Mouse (Mus musculus): ENCODE results near the gene Clec1b. TPM values are rescaled to one million over a fixed set of nuclear protein-coding genes. Genes with fewer than 3 reads are reported as not detected.

Gene Clec1b
- total RNA-seq, 2 experiments from 2014 or later: not detected

- no peak for ATAC-seq (replicated peaks; ENCODE audit: low FRiP score, low TSS enrichment, poor library complexity, severe bottlenecking)
Observed at GRCm38 (mm10) chr6:129405999-129406398, 8.9 kb downstream of the Clec1b start.

- ATAC-seq (replicated peaks; ENCODE audit: low FRiP score, low TSS enrichment, poor library complexity, severe bottlenecking): 0 out of 2 replicates have a peak, but pooled peaks have one; percentile 34
Observed at GRCm38 (mm10) chr6:129407324-129407723, 10.2 kb downstream of the Clec1b start.

GRCm38 (mm10) chr6:129408562-129408961, 11.5 kb downstream of the Clec1b start, which contains the start of gene Clec9a:
TSS of gene Clec9a (plus strand) at chr6:129408862.
- no peak for ATAC-seq (replicated peaks; ENCODE audit: low FRiP score, low TSS enrichment, poor library complexity, severe bottlenecking)

GRCm38 (mm10) chr6:129414177-129414576, 17.1 kb downstream of the Clec1b start:
- ATAC-seq (replicated peaks; ENCODE audit: low FRiP score, low TSS enrichment, poor library complexity, severe bottlenecking): no peak

- ATAC-seq (replicated peaks; ENCODE audit: low FRiP score, low TSS enrichment, poor library complexity, severe bottlenecking): no peak
Observed at GRCm38 (mm10) chr6:129422311-129422710, 25.2 kb downstream of the Clec1b start.

- no peak for ATAC-seq (replicated peaks; ENCODE audit: low FRiP score, low TSS enrichment, poor library complexity, severe bottlenecking)
Observed at GRCm38 (mm10) chr6:129423040-129423733, 26.1 kb downstream of the Clec1b start.

- ATAC-seq (replicated peaks; ENCODE audit: low FRiP score, low TSS enrichment, poor library complexity, severe bottlenecking): peak; percentile 96
Observed at GRCm38 (mm10) chr6:129423734-129424072, 26.6 kb downstream of the Clec1b start.

- ATAC-seq (replicated peaks; ENCODE audit: low FRiP score, low TSS enrichment, poor library complexity, severe bottlenecking): no peak
Observed at GRCm38 (mm10) chr6:129425217-129425616, 28.1 kb downstream of the Clec1b start.

- no peak for ATAC-seq (replicated peaks; ENCODE audit: low FRiP score, low TSS enrichment, poor library complexity, severe bottlenecking)
Observed at GRCm38 (mm10) chr6:129425812-129426211, 28.7 kb downstream of the Clec1b start.

GRCm38 (mm10) chr6:129427281-129427680, 30.2 kb downstream of the Clec1b start:
- no peak for ATAC-seq (replicated peaks; ENCODE audit: low FRiP score, low TSS enrichment, poor library complexity, severe bottlenecking)

- peak; percentile 37; the same call in 1 of the 2 replicates for ATAC-seq (replicated peaks; ENCODE audit: low FRiP score, low TSS enrichment, poor library complexity, severe bottlenecking)
Observed at GRCm38 (mm10) chr6:129434239-129434638, 37.1 kb downstream of the Clec1b start.

- ATAC-seq (replicated peaks; ENCODE audit: low FRiP score, low TSS enrichment, poor library complexity, severe bottlenecking): no peak
Observed at GRCm38 (mm10) chr6:129436025-129436424, 38.9 kb downstream of the Clec1b start.

GRCm38 (mm10) chr6:129438033-129438432, 40.9 kb downstream of the Clec1b start:
- ATAC-seq (replicated peaks; ENCODE audit: low FRiP score, low TSS enrichment, poor library complexity, severe bottlenecking): no peak

GRCm38 (mm10) chr6:129449743-129450142, 52.6 kb downstream of the Clec1b start:
- ATAC-seq (replicated peaks; ENCODE audit: low FRiP score, low TSS enrichment, poor library complexity, severe bottlenecking): no peak

- peak; percentile 47 for ATAC-seq (replicated peaks; ENCODE audit: low FRiP score, low TSS enrichment, poor library complexity, severe bottlenecking)
Observed at GRCm38 (mm10) chr6:129451411-129452039, 54.4 kb downstream of the Clec1b start, which contains the start of gene Clec1a. TSS of gene Clec1a (minus strand) at chr6:129452000.

Other genes starting within 250 kb of the Clec1b start
- 18.0 and 43.7 TPM in 2 replicates for gene Clec2d, start 216.7 kb upstream of the Clec1b start, total RNA-seq (2014; fragmentation: Nextera tagmentation)
- gene Clec2d, start 216.7 kb upstream of the Clec1b start, total RNA-seq (2017): 78.9 and 151 TPM in 2 replicates
- 7.0 and 12.2 TPM in 2 replicates for gene Cd69, start 121.9 kb upstream of the Clec1b start, total RNA-seq (2014; fragmentation: Nextera tagmentation)
- gene Cd69, start 121.9 kb upstream of the Clec1b start, total RNA-seq (2017): 57.7 and 71.1 TPM in 2 replicates
- gene 4922502D21Rik, start 65.5 kb upstream of the Clec1b start, total RNA-seq (2014; fragmentation: Nextera tagmentation): not detected in 2 replicates
- gene 4922502D21Rik, start 65.5 kb upstream of the Clec1b start, total RNA-seq (2017): not detected in 2 replicates
- gene Clec12a, start 54.6 kb upstream of the Clec1b start, total RNA-seq (2014; fragmentation: Nextera tagmentation): 0.37 and 4.4 TPM in 2 replicates
- gene Clec12a, start 54.6 kb upstream of the Clec1b start, total RNA-seq (2017): 3.4 and 6.6 TPM in 2 replicates
- not detected in 2 replicates for gene Clec12b, start 11.4 kb upstream of the Clec1b start, total RNA-seq (2014; fragmentation: Nextera tagmentation)
- gene Clec12b, start 11.4 kb upstream of the Clec1b start, total RNA-seq (2017): not detected in 2 replicates
- gene Clec9a, start 11.6 kb downstream of the Clec1b start, total RNA-seq (2014; fragmentation: Nextera tagmentation): not detected in 2 replicates
- gene Clec9a, start 11.6 kb downstream of the Clec1b start, total RNA-seq (2017): 0.47 and 0.53 TPM in 2 replicates
- gene Clec1a, start 54.7 kb downstream of the Clec1b start, total RNA-seq (2014; fragmentation: Nextera tagmentation): not detected in 2 replicates
- not detected in 2 replicates for gene Clec1a, start 54.7 kb downstream of the Clec1b start, total RNA-seq (2017)
- gene Olr1, start 109.9 kb downstream of the Clec1b start, total RNA-seq (2014; fragmentation: Nextera tagmentation): not detected in 2 replicates
- 0.30 and 4.9 TPM in 2 replicates for gene Olr1, start 109.9 kb downstream of the Clec1b start, total RNA-seq (2017)
- not detected in 2 replicates for gene Tmem52b, start 115.3 kb downstream of the Clec1b start, total RNA-seq (2014; fragmentation: Nextera tagmentation)
- gene Tmem52b, start 115.3 kb downstream of the Clec1b start, total RNA-seq (2017): not detected in 2 replicates
- gene Gabarapl1, start 135.9 kb downstream of the Clec1b start, total RNA-seq (2014; fragmentation: Nextera tagmentation): 43.0 and 58.9 TPM in 2 replicates
- gene Gabarapl1, start 135.9 kb downstream of the Clec1b start, total RNA-seq (2017): 68.8 and 97.4 TPM in 2 replicates
- 0.30 and 1.1 TPM in 2 replicates for gene Klre1, start 180.6 kb downstream of the Clec1b start, total RNA-seq (2014; fragmentation: Nextera tagmentation)
- gene Klre1, start 180.6 kb downstream of the Clec1b start, total RNA-seq (2017): 0.53 and 5.0 TPM in 2 replicates
- 2.0 TPM in 1 of 2 replicates, not detected in the other for gene Klrd1, start 194.5 kb downstream of the Clec1b start, total RNA-seq (2014; fragmentation: Nextera tagmentation)
- 7.4 and 28.4 TPM in 2 replicates for gene Klrd1, start 194.5 kb downstream of the Clec1b start, total RNA-seq (2017)
- gene Klrk1, start 226.6 kb downstream of the Clec1b start, total RNA-seq (2014; fragmentation: Nextera tagmentation): 1.2 and 2.4 TPM in 2 replicates
- gene Klrk1, start 226.6 kb downstream of the Clec1b start, total RNA-seq (2017): 1.3 and 18.7 TPM in 2 replicates
- not detected in 2 replicates for gene Klrc3, start 246.0 kb downstream of the Clec1b start, total RNA-seq (2014; fragmentation: Nextera tagmentation)
- 1.3 TPM in 1 of 2 replicates, not detected in the other for gene Klrc3, start 246.0 kb downstream of the Clec1b start, total RNA-seq (2017)

All from megakaryocyte-erythroid progenitor cell, adult 5-6 weeks (primary cell).